Comparison of ENCODE assay signal across 9 mouse cellular contexts in the genomic region with DNA sequence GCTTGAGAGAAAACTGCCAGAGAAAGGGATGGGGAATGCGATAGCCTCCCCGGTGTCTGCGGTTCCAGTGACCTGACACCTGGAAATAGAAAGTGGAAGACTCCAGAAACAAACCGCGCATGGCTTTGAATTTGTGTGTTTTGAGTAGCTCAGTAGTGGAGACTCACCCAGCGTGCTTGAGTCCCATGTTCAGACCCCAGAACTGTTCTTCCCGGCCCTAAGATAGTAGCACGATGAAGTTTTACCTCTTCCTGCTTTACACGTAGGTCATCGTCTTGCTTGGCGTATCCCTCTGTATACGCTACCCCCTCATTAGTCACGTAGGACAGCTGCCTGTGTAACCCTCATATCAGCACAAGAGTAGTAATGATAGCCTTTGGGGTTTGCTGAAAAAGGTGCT. TPM values are rescaled to one million over a fixed set of nuclear protein-coding genes. Genes with fewer than 3 reads are reported as not detected.
DNase-seq lines count a peak whose midpoint lies in the region; ATAC-seq and TF ChIP-seq lines count a peak whose summit lies in the region.
"Had no signal": no experiment of that assay in that cellular context is flagged by ENCODE, and none has a peak within 500 bp of the region (broad histone marks: within the 10 kb centered on the region; RNA-seq: fewer than 3 reads in every experiment).

No protein-coding gene starts in this region.

- intact Hi-C loops in heart, postnatal 14 days (cut with DNase I), result no loop called here

- no peak for TF ChIP-seq CTCF in G1E (IDR thresholded peaks at IDR 0.05; ENCODE audit: low read depth, low read length)
- TF ChIP-seq CTCF in forebrain, postnatal 0 days (IDR thresholded peaks at IDR 0.05; ENCODE audit: low read depth), result no peak
- TF ChIP-seq CTCF in liver, postnatal 0 days (IDR thresholded peaks at IDR 0.05; ENCODE audit: low read depth), result no peak

- 5% methylated on average over 13 of the region's 13 CpGs for WGBS in heart, embryonic 14.5 days
- 7% methylated on average over 13 of the region's 13 CpGs for WGBS in forebrain, postnatal 0 days
- WGBS in liver, postnatal 0 days (ENCODE audit: insufficient replicate concordance), result 4% methylated on average over 13 of the region's 13 CpGs

- peak overlapping the region; percentile 78 for H3K4me2 ChIP-seq in heart, embryonic 14.5 days (ENCODE audit: low read length)
- H3K4me2 ChIP-seq in forebrain, postnatal 0 days (ENCODE audit: low read depth), result peak overlapping the region; percentile 80
- H3K4me2 ChIP-seq in liver, postnatal 0 days (ENCODE audit: low read depth, low read length), result peak overlapping the region; percentile 91

- peaks cover 6% of the 10 kb centered on the region; the same call in 1 of the 2 replicates for H3K36me3 ChIP-seq in heart, embryonic 14.5 days (ENCODE audit: control insufficient read depth, insufficient read depth, low read length)
- peaks cover 43% of the 10 kb centered on the region for H3K36me3 ChIP-seq in G1E (replicated peaks)
- no peaks in the 10 kb centered on the region for H3K36me3 ChIP-seq in forebrain, postnatal 0 days (ENCODE audit: insufficient read depth)
- no peaks in the 10 kb centered on the region for H3K36me3 ChIP-seq in liver, postnatal 0 days (replicated peaks; ENCODE audit: insufficient read depth, low read length)

- H3K9me3 ChIP-seq in heart, embryonic 14.5 days (ENCODE audit: control insufficient read depth, low read length), result no peaks in the 10 kb centered on the region
- no peaks in the 10 kb centered on the region for H3K9me3 ChIP-seq in G1E (replicated peaks)
- H3K9me3 ChIP-seq in forebrain, postnatal 0 days (ENCODE audit: low read length), result no peaks in the 10 kb centered on the region
- no peaks in the 10 kb centered on the region for H3K9me3 ChIP-seq in liver, postnatal 0 days (ENCODE audit: low read length)

- no peak for TF ChIP-seq EP300 in liver, postnatal 0 days (IDR thresholded peaks at IDR 0.05; ENCODE audit: low read depth)

- ATAC-seq in heart, embryonic 14.5 days (ENCODE audit: insufficient number of reproducible peaks, insufficient read depth, low FRiP score, low read depth), result 0 out of 2 replicates have a peak, but pooled peaks have one; percentile 7
- 0 out of 2 replicates have a peak, but pooled peaks have one; percentile 17 for ATAC-seq in G1E (ENCODE audit: extremely low read depth, insufficient number of reproducible peaks, low FRiP score, poor library complexity, severe bottlenecking)
- ATAC-seq in forebrain, postnatal 0 days, result no peak
- peak; percentile 24 for ATAC-seq in liver, postnatal 0 days

- peak overlapping the region; percentile 96 for H3K9ac ChIP-seq in heart, embryonic 14.5 days (ENCODE audit: low read length)
- peak overlapping the region; percentile 92 for H3K9ac ChIP-seq in forebrain, postnatal 0 days
- peak overlapping the region; percentile 92 for H3K9ac ChIP-seq in liver, postnatal 0 days (replicated peaks)

- DNase-seq in heart, postnatal 14 days, result no peak
- peak; percentile 21 for DNase-seq in G1E (ENCODE audit: low spot score)
- DNase-seq in forebrain, postnatal 0 days, result no peak
- no peak for DNase-seq in liver, postnatal 0 days
- DNase-seq in adrenal gland, adult 2 months, result no peak
- no peak for DNase-seq in urinary bladder, postnatal 4 days (ENCODE audit: low spot score in 2 of 2)
- no peak for DNase-seq in gastrocnemius, postnatal 25 days

- H3K4me3 ChIP-seq in heart, embryonic 14.5 days (ENCODE audit: control insufficient read depth in 1 of 2, insufficient read depth in 1 of 2, low read depth in 1 of 2, low read length in 2 of 2), result peak overlapping the region; percentile 83 to 99
- peak overlapping the region; percentile 90 for H3K4me3 ChIP-seq in G1E (ENCODE audit: low read depth, low read length)
- peak overlapping the region; percentile 76 for H3K4me3 ChIP-seq in forebrain, postnatal 0 days (ENCODE audit: low read depth, low read length)
- H3K4me3 ChIP-seq in liver, postnatal 0 days (ENCODE audit: low read depth, low read length), result peak overlapping the region; percentile 79

- no peaks in the 10 kb centered on the region for H3K27me3 ChIP-seq in heart, embryonic 14.5 days (ENCODE audit: control insufficient read depth, insufficient read depth, low read length)
- peaks cover 9% of the 10 kb centered on the region for H3K27me3 ChIP-seq in G1E (ENCODE audit: insufficient read depth, low read length)
- no peaks in the 10 kb centered on the region for H3K27me3 ChIP-seq in forebrain, postnatal 0 days (ENCODE audit: insufficient read depth, low read length)
- no peaks in the 10 kb centered on the region for H3K27me3 ChIP-seq in liver, postnatal 0 days (ENCODE audit: insufficient read depth, low read length)

- peak overlapping the region; percentile 84 to 91 for H3K27ac ChIP-seq in heart, embryonic 14.5 days (replicated peaks in 1 of 2; ENCODE audit: control insufficient read depth in 1 of 2, insufficient read depth in 1 of 2, low read depth in 2 of 2, low read length in 2 of 2)
- H3K27ac ChIP-seq in forebrain, postnatal 0 days (ENCODE audit: low read depth, low read length), result peak overlapping the region; percentile 91
- peak overlapping the region; percentile 94 for H3K27ac ChIP-seq in liver, postnatal 0 days (ENCODE audit: low read depth)

- peaks cover 8 to 23% of the 10 kb centered on the region in 2 experiments for H3K4me1 ChIP-seq in heart, embryonic 14.5 days (ENCODE audit: control insufficient read depth in 2 of 2, insufficient read depth in 2 of 2, low read length in 2 of 2)
- peaks cover 27% of the 10 kb centered on the region for H3K4me1 ChIP-seq in G1E (ENCODE audit: insufficient read depth, low read depth, low read length)
- peaks cover 10% of the 10 kb centered on the region; the same call in 1 of the 2 replicates for H3K4me1 ChIP-seq in forebrain, postnatal 0 days (ENCODE audit: insufficient read depth)
- peaks cover 14% of the 10 kb centered on the region for H3K4me1 ChIP-seq in liver, postnatal 0 days (ENCODE audit: insufficient read depth)

RNA-seq across cellular contexts. Expression of gene Manbal, which starts 0.6 kb away (rescaled TPM):
- polyA plus RNA-seq in heart, embryonic 14.5 days (2014; fragmentation: Nextera tagmentation; extraction: Ambion mirVana), result 30.4 and 36.3 TPM in 2 replicates
- total RNA-seq in heart, postnatal 14 days (2021), result 10 to 100 TPM; 20.7 to 23.3 TPM
- total RNA-seq in G1E (2014; fragmentation: Nextera tagmentation) (20.6 and 21.6 TPM in 2 replicates), G1E (2017) (19.2 and 19.6 TPM in 2 replicates)
- polyA plus RNA-seq in G1E (2012), result 55.2 and 56.3 TPM in 2 replicates
- 69.9 and 73.6 TPM in 2 replicates for total RNA-seq in forebrain, postnatal 0 days (2014; rRNA removed)
- 139 TPM in 2 replicates for polyA plus RNA-seq in forebrain, postnatal 0 days (2015; fragmentation: Nextera tagmentation; extraction: Ambion mirVana)
- 22.8 and 23.4 TPM in 2 replicates for polyA plus RNA-seq in liver, postnatal 0 days (2015; fragmentation: Nextera tagmentation; extraction: Ambion mirVana)
- total RNA-seq in adrenal gland, adult 2 months (2021), result 10 to 100 TPM; 31.0 to 37.6 TPM
- polyA plus RNA-seq in adrenal gland, adult 2 months (2012; rRNA removed), result 85.8 and 87.4 TPM in 2 replicates
- total RNA-seq in gastrocnemius, postnatal 25 days (2021), result 10 to 100 TPM; 12.5 to 15.7 TPM

RNA-seq across cellular contexts. Expression of gene Ghrh, which starts 20.7 kb away (rescaled TPM):
- not detected in 2 replicates for polyA plus RNA-seq in heart, embryonic 14.5 days (2014; fragmentation: Nextera tagmentation; extraction: Ambion mirVana)
- total RNA-seq in heart, postnatal 14 days (2021), result not detected
- total RNA-seq in G1E (2014; fragmentation: Nextera tagmentation) (not detected in 2 replicates), G1E (2017) (0.76 TPM in 1 of 2 replicates, not detected in the other)
- not detected in 2 replicates for polyA plus RNA-seq in G1E (2012)
- 1.5 and 1.7 TPM in 2 replicates for total RNA-seq in forebrain, postnatal 0 days (2014; rRNA removed)
- 0.74 and 2.8 TPM in 2 replicates for polyA plus RNA-seq in forebrain, postnatal 0 days (2015; fragmentation: Nextera tagmentation; extraction: Ambion mirVana)
- polyA plus RNA-seq in liver, postnatal 0 days (2015; fragmentation: Nextera tagmentation; extraction: Ambion mirVana), result not detected in 2 replicates
- total RNA-seq in adrenal gland, adult 2 months (2021), result not detected
- not detected in 2 replicates for polyA plus RNA-seq in adrenal gland, adult 2 months (2012; rRNA removed)
- not detected for total RNA-seq in gastrocnemius, postnatal 25 days (2021)
- total RNA-seq: neutrophil, adult 5-6 weeks had no signal

RNA-seq across cellular contexts. Expression of gene Src, which starts 50.3 kb away (rescaled TPM):
- 4.2 and 6.7 TPM in 2 replicates for polyA plus RNA-seq in heart, embryonic 14.5 days (2014; fragmentation: Nextera tagmentation; extraction: Ambion mirVana)
- 1 to 10 TPM; 5.5 to 6.9 TPM for total RNA-seq in heart, postnatal 14 days (2021)
- not detected in 2 replicates for total RNA-seq in G1E (2014; fragmentation: Nextera tagmentation)
- 0.49 and 0.58 TPM in 2 replicates for total RNA-seq in G1E (2017)
- polyA plus RNA-seq in G1E (2012), result 0.22 and 0.28 TPM in 2 replicates
- 96.0 and 124 TPM in 2 replicates for total RNA-seq in forebrain, postnatal 0 days (2014; rRNA removed)
- 22.8 and 29.1 TPM in 2 replicates for polyA plus RNA-seq in forebrain, postnatal 0 days (2015; fragmentation: Nextera tagmentation; extraction: Ambion mirVana)
- 1.6 and 1.8 TPM in 2 replicates for polyA plus RNA-seq in liver, postnatal 0 days (2015; fragmentation: Nextera tagmentation; extraction: Ambion mirVana)
- 10 to 100 TPM; 12.6 to 22.7 TPM for total RNA-seq in adrenal gland, adult 2 months (2021)
- 28.4 and 29.4 TPM in 2 replicates for polyA plus RNA-seq in adrenal gland, adult 2 months (2012; rRNA removed)
- 1 to 10 TPM; 3.1 to 3.6 TPM for total RNA-seq in gastrocnemius, postnatal 25 days (2021)
